Mouse (Mus musculus) limb, embryonic 10.5 days (tissue): Measurements from ENCODE around the gene Mxra7. TPM values are rescaled to one million over a fixed set of nuclear protein-coding genes. Genes with fewer than 3 reads are reported as not detected.
"Not testable (repeated sequence)": the region's sequence is repeated elsewhere in the genome, so short reads cannot be mapped to it uniquely, and the experiment has no call there.

ENCODE experiments used
- DNase-seq: peaks from one replicate; pipeline ENCODE4 v3.0.0-alpha.2; 2017; ENCODE audit warnings: low spot score
- H3K27ac ChIP-seq: fragments of 300-500 bp; sonication (generic); 2 replicates; pipeline ENCODE4 v1.5.1; 2016; ENCODE audit warnings: mild to moderate bottlenecking
- H3K27me3 ChIP-seq: fragments of 300-500 bp; sonication (generic); 2 replicates; pipeline ENCODE4 v1.6.1; 2016; ENCODE audit warnings: low read depth, mild to moderate bottlenecking; ENCODE audit not compliant: poor library complexity, severe bottlenecking
- H3K36me3 ChIP-seq: fragments of 300-500 bp; sonication (generic); 2 replicates; pipeline ENCODE4 v1.6.1; 2016; ENCODE audit warnings: mild to moderate bottlenecking, moderate library complexity
- H3K4me1 ChIP-seq: fragments of 300-500 bp; sonication (generic); 2 replicates; pipeline ENCODE4 v1.6.1; 2016
- H3K4me3 ChIP-seq: fragments of 300-500 bp; sonication (generic); 2 replicates; pipeline ENCODE4 v1.5.1; 2016; ENCODE audit warnings: mild to moderate bottlenecking, moderate library complexity
- H3K9me3 ChIP-seq: fragments of 300-500 bp; sonication (generic); replicated peaks from 2 replicates; pipeline ENCODE4 v1.6.1; 2016; ENCODE audit warnings: mild to moderate bottlenecking
- WGBS: fragments of 180-500 bp; shearing (Covaris S2); methylation state at CpG from one replicate; pipeline ENCODE4 v1.1.7; 2016; 5-methylcytosine and 5-hydroxymethylcytosine counted together
- polyA plus RNA-seq: library from polyadenylated mRNA; unstranded; fragments of >200 nt; fragmentation: Nextera tagmentation; extraction: Ambion mirVana; gene quantifications from 2 replicates; pipeline ENCODE4 v1.2.1, GENCODE M21; 2016

Gene Mxra7
- polyA plus RNA-seq, 1 experiment from 2014 or later, result 14.9 TPM

DNA sequence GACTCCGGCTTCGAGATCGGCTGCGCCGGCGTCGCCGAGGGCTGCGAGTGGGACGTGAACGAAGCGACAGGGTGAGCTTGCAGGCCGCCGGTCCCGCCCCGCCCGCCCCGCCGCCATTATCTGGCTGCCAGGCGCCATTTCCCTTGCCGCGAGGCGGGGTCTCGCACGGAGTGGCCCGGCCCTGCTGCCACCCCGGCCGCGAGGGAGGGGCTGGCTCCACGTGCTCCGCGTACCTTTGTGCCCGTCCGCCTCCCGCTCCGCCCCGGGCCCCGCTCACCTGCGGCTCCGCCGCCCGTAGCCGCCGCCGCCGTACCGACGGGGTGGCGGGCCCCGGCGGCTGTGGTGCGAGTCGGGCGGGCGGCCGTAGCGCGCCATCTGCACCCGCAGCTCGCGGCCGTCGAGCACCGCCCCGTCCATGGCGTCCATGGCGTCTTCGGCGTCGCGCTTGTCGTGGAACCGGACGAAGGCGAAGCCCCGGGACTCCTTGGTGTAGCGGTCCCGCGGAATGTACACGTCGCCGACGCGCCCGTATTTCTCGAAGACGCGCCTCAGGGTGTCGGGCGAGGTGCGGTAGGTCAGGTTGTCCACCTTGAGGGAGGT is 24.5 kb upstream of the Mxra7 start, which contains the start of gene Mfsd11:
TSS of gene Mfsd11 (plus strand) at position 150 of the 600 bp plus-strand sequence.
- H3K27me3 ChIP-seq, result no peaks in the 10 kb centered on the region
- H3K27ac ChIP-seq, result peak within 1 kb of the TSS; percentile 97
- DNase-seq, result peak; percentile 80
- H3K4me1 ChIP-seq, result peaks cover 35% of the 10 kb centered on the region
- no peaks in the 10 kb centered on the region for H3K9me3 ChIP-seq
- peak within 1 kb of the TSS; percentile 93 for H3K4me3 ChIP-seq
- WGBS, result under 1% methylated on average over 91 of the region's 91 CpGs
- H3K36me3 ChIP-seq, result peaks cover 47% of the 10 kb centered on the region

DNA sequence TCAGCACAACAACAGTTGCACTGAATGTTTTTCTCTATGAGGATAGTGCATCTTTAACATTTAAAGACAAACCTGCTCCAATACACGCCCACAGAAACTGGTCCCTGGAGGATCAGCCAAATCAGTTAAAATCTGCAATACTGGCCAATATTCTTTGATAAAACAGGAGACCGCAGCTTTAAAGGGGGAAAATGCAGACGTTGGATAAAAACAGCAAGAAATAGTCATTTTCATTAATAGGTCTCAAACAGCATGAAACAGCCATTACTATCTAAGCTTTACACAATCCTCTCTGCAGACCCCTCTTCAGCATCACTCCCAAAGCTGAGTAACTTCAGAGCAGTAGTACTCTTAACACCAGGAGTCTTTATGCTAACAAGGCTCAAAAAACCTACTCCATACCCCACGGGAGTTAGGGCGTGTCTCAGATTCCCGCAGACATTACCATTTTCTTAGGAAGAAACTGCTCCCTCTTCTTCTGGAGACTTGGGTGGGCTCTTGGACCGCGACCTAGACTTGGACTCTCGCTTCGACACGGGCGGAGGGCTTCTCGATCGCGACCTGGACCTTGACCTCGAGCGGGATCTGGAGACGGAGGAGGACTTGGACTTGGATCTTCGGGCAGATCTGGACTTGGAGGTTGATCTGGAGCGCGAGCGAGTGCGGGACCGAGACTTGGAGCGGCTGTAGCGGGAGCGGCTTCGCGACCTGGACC is 23.9 kb upstream of the Mxra7 start:
- WGBS, result 1% methylated on average over 29 of the region's 29 CpGs
- peaks cover 52% of the 10 kb centered on the region for H3K36me3 ChIP-seq
- H3K9me3 ChIP-seq, result no peaks in the 10 kb centered on the region
- H3K4me1 ChIP-seq, result peaks cover 28% of the 10 kb centered on the region
- H3K27ac ChIP-seq, result peak overlapping the region; percentile 97
- peak overlapping the region; percentile 93 for H3K4me3 ChIP-seq
- DNase-seq, result no peak
- no peaks in the 10 kb centered on the region for H3K27me3 ChIP-seq

DNA sequence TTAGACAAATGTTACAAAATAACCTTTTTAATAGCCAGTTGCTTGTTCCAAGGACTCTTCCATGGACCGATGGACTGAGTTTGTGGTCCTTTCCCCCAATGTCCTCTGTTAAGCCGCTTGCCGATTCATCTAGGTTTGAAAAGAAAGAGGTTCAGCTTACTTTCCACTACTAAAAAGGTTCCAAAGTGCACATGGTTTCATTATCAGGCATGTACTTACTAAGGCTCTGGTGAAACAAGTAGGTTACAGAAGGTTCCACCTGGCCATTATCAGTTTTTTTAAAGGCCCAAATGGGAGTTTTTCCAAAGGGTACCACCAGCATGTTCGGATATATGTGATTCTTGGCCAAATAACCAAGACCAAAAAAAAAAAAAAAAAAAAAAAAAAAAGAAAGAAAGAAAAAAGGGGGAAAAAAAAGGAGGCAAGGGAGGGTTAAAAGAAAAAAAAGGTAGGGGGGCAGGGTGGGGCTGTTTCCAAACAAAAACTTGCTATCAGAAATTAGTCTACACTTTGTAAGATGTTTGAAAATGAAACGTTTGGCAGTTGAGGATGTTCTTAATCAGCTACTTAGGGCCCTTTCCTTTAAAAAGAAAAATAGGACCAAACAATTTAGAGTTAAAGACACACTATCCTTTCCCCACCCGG is 23.1 kb upstream of the Mxra7 start:
- WGBS, result 55% methylated on average over 6 of the region's 6 CpGs
- peak overlapping the region; percentile 93 for H3K4me3 ChIP-seq
- peaks cover 28% of the 10 kb centered on the region for H3K4me1 ChIP-seq
- peaks cover 59% of the 10 kb centered on the region for H3K36me3 ChIP-seq
- H3K27me3 ChIP-seq, result no peaks in the 10 kb centered on the region
- no peak overlapping the region for H3K27ac ChIP-seq
- no peaks in the 10 kb centered on the region for H3K9me3 ChIP-seq
- no peak for DNase-seq

- Histone ChIP-seq H3K4me1 (peaks cover 24% of the 10 kb centered on the region), H3K27me3 (no peaks in the 10 kb centered on the region), H3K36me3 (peaks cover 63% of the 10 kb centered on the region), H3K9me3 (no peaks in the 10 kb centered on the region), H3K4me3 (peak overlapping the region; percentile 93), H3K27ac (no peak overlapping the region)
- WGBS, result 72% methylated on average over 4 of the region's 4 CpGs
- DNase-seq, result no peak
These were observed 22.2 kb upstream of the Mxra7 start for GRCm38 (mm10) chr11:116850085-116850484.

- H3K27me3 ChIP-seq, result no peaks in the 10 kb centered on the region
- H3K4me1 ChIP-seq, result peaks cover 20% of the 10 kb centered on the region
- peaks cover 63% of the 10 kb centered on the region for H3K36me3 ChIP-seq
- no peak overlapping the region for H3K27ac ChIP-seq
- no peak for DNase-seq
- no peak overlapping the region for H3K4me3 ChIP-seq
- H3K9me3 ChIP-seq, result no peaks in the 10 kb centered on the region
These were observed 21.7 kb upstream of the Mxra7 start for GRCm38 (mm10) chr11:116849587-116849986.

DNA sequence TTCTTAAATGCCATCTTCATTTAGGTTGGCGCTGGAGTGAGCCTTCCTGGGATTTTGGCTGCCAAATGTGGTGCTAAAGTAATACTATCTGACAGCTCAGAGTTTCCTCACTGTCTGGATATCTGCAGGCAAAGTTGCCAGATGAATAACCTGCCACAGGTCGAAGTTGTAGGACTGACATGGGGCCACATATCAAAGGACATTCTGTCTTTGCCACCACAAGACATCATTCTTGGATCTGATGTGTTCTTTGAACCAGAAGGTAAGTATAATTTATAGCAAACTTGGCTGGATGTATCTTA is 21.0 kb upstream of the Mxra7 start:
- not testable (repeated sequence) for H3K27me3 ChIP-seq, H3K27ac ChIP-seq, H3K4me3 ChIP-seq, H3K9me3 ChIP-seq, DNase-seq
- WGBS, result 83% methylated on average over 2 of the region's 2 CpGs
- H3K4me1 ChIP-seq, result peaks cover 22% of the 10 kb centered on the region
- H3K36me3 ChIP-seq, result peaks cover 63% of the 10 kb centered on the region

DNA sequence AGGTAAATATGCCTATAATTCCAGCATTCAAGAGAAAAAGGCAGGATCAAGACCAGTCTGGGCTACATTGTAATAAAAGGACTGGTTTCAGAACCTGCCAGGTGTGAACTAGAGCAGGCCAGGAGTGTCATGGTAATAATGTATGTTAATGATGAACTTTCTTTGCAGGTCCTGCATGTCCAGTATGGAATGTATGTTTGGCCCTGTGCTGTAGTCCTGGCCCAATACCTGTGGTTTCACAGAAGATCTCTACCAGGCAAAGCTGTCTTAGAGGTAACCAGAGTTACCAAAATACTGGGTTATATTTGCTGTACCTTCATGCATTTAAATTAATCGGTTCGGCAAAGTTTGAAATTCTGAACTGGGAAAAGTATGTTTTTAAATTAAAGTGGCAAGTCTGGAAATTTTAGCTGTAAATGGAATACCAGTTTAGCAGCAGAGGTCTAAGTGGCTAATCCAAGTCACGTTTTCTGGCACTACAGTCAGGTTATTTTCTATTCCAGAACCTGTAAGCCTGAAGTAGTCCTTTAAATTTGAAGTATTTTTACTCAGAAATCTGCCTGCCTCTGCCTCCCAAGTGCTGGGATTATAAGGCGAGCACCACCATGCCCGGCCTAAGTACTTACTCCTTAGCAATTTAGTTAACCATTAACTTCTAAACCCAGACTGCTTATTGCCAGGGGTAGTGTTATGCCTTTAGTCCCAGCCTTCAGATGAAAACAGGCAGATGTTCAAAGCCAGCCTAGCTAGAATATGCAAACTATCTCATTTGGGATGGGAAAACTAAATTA is 20.4 kb upstream of the Mxra7 start:
- H3K9me3 ChIP-seq, result no peaks in the 10 kb centered on the region
- peaks cover 22% of the 10 kb centered on the region for H3K4me1 ChIP-seq
- 86% methylated on average over 5 of the region's 5 CpGs for WGBS
- peaks cover 63% of the 10 kb centered on the region for H3K36me3 ChIP-seq
- H3K27me3 ChIP-seq, result no peaks in the 10 kb centered on the region
- no peak overlapping the region for H3K4me3 ChIP-seq
- no peak for DNase-seq
- H3K27ac ChIP-seq, result no peak overlapping the region

GRCm38 (mm10) chr11:116847187-116848085 is 19.6 kb upstream of the Mxra7 start:
- peaks cover 22% of the 10 kb centered on the region for H3K4me1 ChIP-seq
- no peaks in the 10 kb centered on the region for H3K9me3 ChIP-seq
- DNase-seq, result no peak
- no peak overlapping the region for H3K4me3 ChIP-seq
- 92% methylated on average over 3 of the region's 3 CpGs for WGBS
- no peaks in the 10 kb centered on the region for H3K27me3 ChIP-seq
- peaks cover 63% of the 10 kb centered on the region for H3K36me3 ChIP-seq
- H3K27ac ChIP-seq, result no peak overlapping the region

GRCm38 (mm10) chr11:116846593-116847181 is 18.8 kb upstream of the Mxra7 start:
- Histone ChIP-seq H3K27me3 (no peaks in the 10 kb centered on the region), H3K4me3 (no peak overlapping the region), H3K9me3 (no peaks in the 10 kb centered on the region), H3K4me1 (peaks cover 22% of the 10 kb centered on the region), H3K27ac (no peak overlapping the region), H3K36me3 (peaks cover 59% of the 10 kb centered on the region)
- DNase-seq, result no peak
- 88% methylated on average over 4 of the region's 4 CpGs for WGBS

- Histone ChIP-seq H3K9me3 (no peaks in the 10 kb centered on the region), H3K4me3 (peak within 1 kb of the TSS; percentile 90), H3K27me3 (no peaks in the 10 kb centered on the region), H3K36me3 (peaks cover 59% of the 10 kb centered on the region), H3K27ac (peak within 1 kb of the TSS; percentile 98), H3K4me1 (peaks cover 34% of the 10 kb centered on the region)
- DNase-seq, result peak; percentile 96
- under 1% methylated on average over 72 of the region's 72 CpGs for WGBS
These were observed 15.7 kb upstream of the Mxra7 start, which contains the start of the genes Mettl23 and Jmjd6 for GRCm38 (mm10) chr11:116843261-116844233. Mettl23 (plus strand) TSS chr11:116843278. Jmjd6 (minus strand) TSS chr11:116843449.
